Comparison of ENCODE assay signal across 19 mouse cellular contexts in genomic region chr8:109747468-109748199, GRCm38 (mm10).
"Had no signal": no experiment of that assay in that cellular context is flagged by ENCODE, and none has a peak within 500 bp of the region (broad histone marks: within the 10 kb centered on the region; RNA-seq: fewer than 3 reads in every experiment).

No protein-coding gene starts in this region.

- H3K27me3 ChIP-seq: midbrain, embryonic 12.5 days; neural tube, embryonic 13.5 days; neural tube, embryonic 15.5 days had no signal

- H3K9ac ChIP-seq: liver, embryonic 14.5 days; lung, embryonic 14.5 days; midbrain, embryonic 12.5 days; neural tube, embryonic 13.5 days; neural tube, embryonic 15.5 days had no signal

- H3K4me1 ChIP-seq: midbrain, embryonic 10.5 days; midbrain, embryonic 12.5 days; neural tube, embryonic 13.5 days; neural tube, embryonic 15.5 days had no signal

- H3K36me3 ChIP-seq: midbrain, embryonic 10.5 days; midbrain, embryonic 12.5 days; neural tube, embryonic 13.5 days; neural tube, embryonic 15.5 days had no signal

- DNase-seq: lung, adult 18-20 months; lung, embryonic 14.5 days; lung, postnatal 14 days; lung, postnatal 4 days; midbrain, embryonic 14.5 days; retina, postnatal 1 day; right cerebral cortex, adult 18-20 months; right cerebral cortex, postnatal 25 days; right cerebral cortex, postnatal 4 days; spleen, adult 18-20 months; thymus, adult 18-20 months; thymus, postnatal 36 days had no signal

- H3K27ac ChIP-seq: liver, embryonic 14.5 days; midbrain, embryonic 10.5 days; midbrain, embryonic 12.5 days; neural tube, embryonic 13.5 days; neural tube, embryonic 15.5 days had no signal

- H3K4me2 ChIP-seq: lung, embryonic 14.5 days; midbrain, embryonic 12.5 days; neural tube, embryonic 13.5 days; neural tube, embryonic 15.5 days had no signal

- ATAC-seq: midbrain, embryonic 16.5 days had no signal

- H3K4me3 ChIP-seq: midbrain, embryonic 10.5 days; midbrain, embryonic 12.5 days; myocyte; neural tube, embryonic 13.5 days; neural tube, embryonic 15.5 days had no signal

- H3K9me3 ChIP-seq: midbrain, embryonic 10.5 days; midbrain, embryonic 12.5 days; neural tube, embryonic 13.5 days; neural tube, embryonic 15.5 days had no signal
